Mouse (Mus musculus) bone marrow, adult 2 months (tissue): ENCODE measurements around the gene Gm32742.

ENCODE experiments used
- CTCF ChIP-seq: fragments of 200-500 bp; IDR thresholded peaks from 2 replicates; pipeline ENCODE4 v1.5.1; 2011; ENCODE audit warnings: low read length, control low read depth; ENCODE audit not compliant: control insufficient read depth, insufficient read depth
- POLR2A ChIP-seq: fragments of 200-500 bp; IDR thresholded peaks from 2 replicates; pipeline ENCODE4 v1.6.1; 2011; ENCODE audit warnings: low read depth, mild to moderate bottlenecking, control low read depth, low read length, borderline replicate concordance; ENCODE audit not compliant: control insufficient read depth

DNA sequence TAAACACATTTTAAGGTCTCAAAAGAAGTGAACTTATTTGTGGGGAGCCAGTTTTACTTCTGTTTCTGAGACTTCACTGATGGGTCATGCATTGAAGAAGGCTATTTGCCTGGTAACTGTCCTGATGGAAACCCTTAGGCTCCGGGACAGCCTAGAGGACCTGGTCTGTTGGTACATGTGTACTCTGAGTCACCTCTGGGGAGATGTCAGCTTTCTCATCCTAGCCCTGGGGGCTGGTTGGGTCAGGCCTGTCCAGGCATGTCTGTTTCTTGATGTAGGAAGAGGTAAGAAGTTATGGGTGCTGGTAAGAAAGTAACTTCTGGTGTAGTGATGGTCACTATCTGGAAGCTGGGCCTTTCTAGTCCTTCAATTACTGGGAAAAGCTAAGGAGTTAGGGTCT is 10.4 kb upstream of the Gm32742 start:
- TF ChIP-seq CTCF (no peak), POLR2A (no peak)
